Mouse (Mus musculus) monocyte, adult 5-6 weeks (primary cell): ENCODE data around the gene Fbxl16. TPM values are rescaled to one million over a fixed set of nuclear protein-coding genes. Genes with fewer than 3 reads are reported as not detected.
A peak's percentile ranks its signal among the peaks of the same experiment; 100 is the strongest.

Source experiments
- ATAC-seq: fragments of 153-309, 156-312 bp; replicated peaks from 2 replicates; pipeline ENCODE4 v1.8.0; 2017; ENCODE audit warnings: mild to moderate bottlenecking; ENCODE audit not compliant: low TSS enrichment, insufficient number of reproducible peaks, severe bottlenecking, poor library complexity, low FRiP score
- total RNA-seq: library from RNA; stranded (forward); fragments of 200-1000, 200-491, 200-594 nt; gene quantifications from 3 replicates; pipeline ENCODE4 v1.2.3, GENCODE M21; 2017

Fbxl16 gene
- total RNA-seq, 1 experiment from 2014 or later = not detected

- no peak for ATAC-seq
These were observed 16.4 kb downstream of the Fbxl16 start for GRCm38 (mm10) chr17:25825311-25825710.

- no peak for ATAC-seq
These were observed 17.2 kb downstream of the Fbxl16 start for GRCm38 (mm10) chr17:25825984-25826570.

- no peak for ATAC-seq
These were observed 18.1 kb downstream of the Fbxl16 start for GRCm38 (mm10) chr17:25827011-25827410.

GRCm38 (mm10) chr17:25827546-25828222, 18.8 kb downstream of the Fbxl16 start:
- no peak for ATAC-seq

- no peak for ATAC-seq
These were observed 19.3 kb downstream of the Fbxl16 start for GRCm38 (mm10) chr17:25828223-25828594.

GRCm38 (mm10) chr17:25828712-25829557, 20.1 kb downstream of the Fbxl16 start, which contains the start of gene Jmjd8:
Gene Jmjd8 (plus strand): TSS chr17:25828867.
- peak; percentile 33 for ATAC-seq

GRCm38 (mm10) chr17:25829558-25830017, 20.7 kb downstream of the Fbxl16 start:
- ATAC-seq = no peak

GRCm38 (mm10) chr17:25830200-25830753, 21.4 kb downstream of the Fbxl16 start:
- no peak for ATAC-seq

- ATAC-seq = no peak
These were observed 22.0 kb downstream of the Fbxl16 start for GRCm38 (mm10) chr17:25830806-25831431.

GRCm38 (mm10) chr17:25831451-25832281, 22.8 kb downstream of the Fbxl16 start:
- ATAC-seq = no peak

GRCm38 (mm10) chr17:25832436-25833290, 23.8 kb downstream of the Fbxl16 start:
- ATAC-seq = peak; percentile 81

- peak; percentile 42 for ATAC-seq
These were observed 24.4 kb downstream of the Fbxl16 start, which contains the start of gene Stub1 for GRCm38 (mm10) chr17:25833291-25833663. Gene Stub1 (minus strand): TSS chr17:25833404.

- ATAC-seq = no peak
These were observed 25.2 kb downstream of the Fbxl16 start for GRCm38 (mm10) chr17:25833961-25834594.

- ATAC-seq = no peak
These were observed 25.8 kb downstream of the Fbxl16 start for GRCm38 (mm10) chr17:25834595-25835222.

- ATAC-seq = no peak
These were observed 26.4 kb downstream of the Fbxl16 start for GRCm38 (mm10) chr17:25835301-25835700.

GRCm38 (mm10) chr17:25835816-25836215, 26.9 kb downstream of the Fbxl16 start:
- no peak for ATAC-seq
